Mouse (Mus musculus): ENCODE measurements around the gene Atp1b1. TPM values are rescaled to one million over a fixed set of nuclear protein-coding genes. Genes with fewer than 3 reads are reported as not detected.

Atp1b1 gene
- polyA plus RNA-seq, 1 experiment: 116 TPM

DNA sequence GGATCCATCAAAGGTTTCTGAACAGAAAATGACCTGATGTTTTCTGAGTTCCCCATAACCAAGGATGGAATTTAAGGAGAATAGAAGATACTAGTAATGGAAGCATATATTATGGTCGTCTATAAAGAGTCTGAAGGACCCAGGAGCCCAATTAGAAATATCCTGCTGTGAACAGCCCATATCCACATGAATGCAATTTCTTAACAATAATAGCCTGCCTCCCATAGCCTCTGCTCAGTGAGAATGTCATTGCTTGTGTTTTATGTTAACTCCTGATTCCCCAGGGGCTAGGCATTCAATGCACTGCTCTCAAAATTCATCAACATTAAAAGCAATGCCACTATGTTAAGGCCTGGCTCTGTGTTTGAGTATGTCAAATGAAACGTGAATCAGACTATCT lies 49.5 kb downstream of the Atp1b1 start:
- Histone ChIP-seq H3K4me3 (ENCODE audit: low read depth, low read length) (no peak overlapping the region), H3K27me3 (ENCODE audit: control insufficient read depth, insufficient read depth, low read length, poor library complexity, severe bottlenecking) (no peaks in the 10 kb centered on the region), H3K9me3 (replicated peaks; ENCODE audit: control insufficient read depth, insufficient read depth, low read length, poor library complexity, severe bottlenecking) (no peaks in the 10 kb centered on the region), H3K9ac (ENCODE audit: low read depth, poor library complexity, severe bottlenecking) (no peak overlapping the region), H3K27ac (ENCODE audit: insufficient read depth, low read length) (no peak overlapping the region), H3K4me1 (ENCODE audit: control insufficient read depth, insufficient read depth, low read length) (no peaks in the 10 kb centered on the region), H3K36me3 (ENCODE audit: control insufficient read depth, insufficient read depth, low read length, poor library complexity, severe bottlenecking) (no peaks in the 10 kb centered on the region)
- TF ChIP-seq EP300 (IDR thresholded peaks at IDR 0.05; ENCODE audit: insufficient read depth, low read depth, low read length) (no peak), CTCF (IDR thresholded peaks at IDR 0.05; ENCODE audit: low read depth, low read length) (no peak)

DNA sequence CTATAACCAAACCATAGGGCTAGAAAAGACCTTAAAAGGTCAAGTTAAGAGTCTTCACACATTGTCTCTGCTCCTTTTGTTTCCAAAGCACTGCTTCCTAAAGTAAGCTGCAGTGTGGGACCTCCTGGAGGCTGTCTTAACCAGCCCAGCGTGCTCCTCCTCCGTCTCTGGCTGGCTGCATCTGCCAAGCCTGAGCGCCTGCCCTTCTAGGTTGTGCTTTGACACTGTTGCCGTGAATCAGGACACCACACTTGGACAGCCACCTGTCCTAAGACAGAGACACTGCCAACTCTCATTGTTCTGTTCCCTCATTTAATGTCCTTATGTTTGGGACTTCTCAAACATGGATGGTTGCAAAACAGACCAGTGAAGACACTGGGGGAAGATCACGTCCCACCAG lies 51.6 kb downstream of the Atp1b1 start:
- TF ChIP-seq EP300 (IDR thresholded peaks at IDR 0.05; ENCODE audit: insufficient read depth, low read depth, low read length): no peak
- no peak for TF ChIP-seq POLR2A (IDR thresholded peaks at IDR 0.05; ENCODE audit: insufficient read depth, low read length)
- no peak for TF ChIP-seq CTCF (IDR thresholded peaks at IDR 0.05; ENCODE audit: low read depth, low read length)
- H3K27ac ChIP-seq (ENCODE audit: insufficient read depth, low read length): no peak overlapping the region
- H3K27me3 ChIP-seq (ENCODE audit: control insufficient read depth, insufficient read depth, low read length, poor library complexity, severe bottlenecking): no peaks in the 10 kb centered on the region
- no peaks in the 10 kb centered on the region for H3K4me1 ChIP-seq (ENCODE audit: control insufficient read depth, insufficient read depth, low read length)
- H3K4me3 ChIP-seq (ENCODE audit: low read depth, low read length): no peak overlapping the region
- H3K9ac ChIP-seq (ENCODE audit: low read depth, poor library complexity, severe bottlenecking): no peak overlapping the region
- H3K9me3 ChIP-seq (replicated peaks; ENCODE audit: control insufficient read depth, insufficient read depth, low read length, poor library complexity, severe bottlenecking): no peaks in the 10 kb centered on the region
- H3K36me3 ChIP-seq (ENCODE audit: control insufficient read depth, insufficient read depth, low read length, poor library complexity, severe bottlenecking): no peaks in the 10 kb centered on the region

DNA sequence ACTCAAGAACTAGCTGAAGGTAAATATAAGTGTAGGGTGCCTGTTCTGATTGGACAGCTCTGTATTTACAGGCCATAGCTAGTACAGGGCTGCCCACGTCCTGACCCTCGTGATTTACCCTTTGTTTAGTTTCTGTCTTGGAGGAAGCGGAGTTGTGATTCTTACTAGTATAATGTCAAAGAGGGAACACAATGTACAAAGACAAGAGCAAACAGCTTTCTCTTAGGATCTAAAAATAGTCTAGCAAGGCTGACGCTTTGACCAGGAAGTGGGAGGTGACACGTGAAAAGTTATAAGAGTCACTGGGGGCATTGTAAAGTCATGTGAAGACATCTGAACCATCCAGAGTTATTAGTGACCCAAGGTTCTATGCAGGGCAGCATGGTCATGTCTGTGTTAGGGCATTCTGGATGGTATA lies 52.8 kb downstream of the Atp1b1 start:
- Histone ChIP-seq H3K27ac (ENCODE audit: insufficient read depth, low read length) (no peak overlapping the region), H3K4me1 (ENCODE audit: control insufficient read depth, insufficient read depth, low read length) (no peaks in the 10 kb centered on the region), H3K36me3 (ENCODE audit: control insufficient read depth, insufficient read depth, low read length, poor library complexity, severe bottlenecking) (no peaks in the 10 kb centered on the region), H3K27me3 (ENCODE audit: control insufficient read depth, insufficient read depth, low read length, poor library complexity, severe bottlenecking) (no peaks in the 10 kb centered on the region), H3K9ac (ENCODE audit: low read depth, poor library complexity, severe bottlenecking) (no peak overlapping the region), H3K9me3 (replicated peaks; ENCODE audit: control insufficient read depth, insufficient read depth, low read length, poor library complexity, severe bottlenecking) (no peaks in the 10 kb centered on the region), H3K4me3 (ENCODE audit: low read depth, low read length) (no peak overlapping the region)
- no peak for TF ChIP-seq CTCF (IDR thresholded peaks at IDR 0.05; ENCODE audit: low read depth, low read length)
- no peak for TF ChIP-seq POLR2A (IDR thresholded peaks at IDR 0.05; ENCODE audit: insufficient read depth, low read length)

DNA sequence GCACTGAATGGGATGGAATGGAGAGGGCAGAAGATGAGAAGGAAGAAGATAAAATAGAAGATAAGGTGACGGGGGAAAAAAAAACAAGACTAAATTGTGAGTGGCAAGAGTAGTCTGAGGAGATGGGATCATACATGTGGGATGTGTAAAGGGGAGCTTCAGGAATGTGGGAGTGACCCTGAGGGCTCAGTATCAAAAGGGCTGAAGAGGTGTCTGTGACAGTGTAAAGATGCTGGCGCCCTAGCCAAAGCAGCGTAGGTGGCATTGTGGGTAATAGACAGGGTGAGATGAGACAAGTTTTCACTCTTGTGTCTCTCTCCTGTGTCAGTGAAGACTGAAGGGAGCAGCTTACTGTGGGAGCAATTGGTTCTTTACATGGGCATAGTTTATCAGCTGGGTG lies 58.6 kb downstream of the Atp1b1 start:
- H3K9ac ChIP-seq (ENCODE audit: low read depth, poor library complexity, severe bottlenecking): no peak overlapping the region
- no peaks in the 10 kb centered on the region for H3K27me3 ChIP-seq (ENCODE audit: control insufficient read depth, insufficient read depth, low read length, poor library complexity, severe bottlenecking)
- no peak overlapping the region for H3K27ac ChIP-seq (ENCODE audit: insufficient read depth, low read length)
- H3K4me3 ChIP-seq (ENCODE audit: low read depth, low read length): no peak overlapping the region
- H3K4me1 ChIP-seq (ENCODE audit: control insufficient read depth, insufficient read depth, low read length): no peaks in the 10 kb centered on the region
- H3K36me3 ChIP-seq (ENCODE audit: control insufficient read depth, insufficient read depth, low read length, poor library complexity, severe bottlenecking): no peaks in the 10 kb centered on the region
- H3K9me3 ChIP-seq (replicated peaks; ENCODE audit: control insufficient read depth, insufficient read depth, low read length, poor library complexity, severe bottlenecking): no peaks in the 10 kb centered on the region
- TF ChIP-seq EP300 (IDR thresholded peaks at IDR 0.05; ENCODE audit: insufficient read depth, low read depth, low read length) (no peak), CTCF (IDR thresholded peaks at IDR 0.05; ENCODE audit: low read depth, low read length) (no peak), POLR2A (IDR thresholded peaks at IDR 0.05; ENCODE audit: insufficient read depth, low read length) (no peak)

DNA sequence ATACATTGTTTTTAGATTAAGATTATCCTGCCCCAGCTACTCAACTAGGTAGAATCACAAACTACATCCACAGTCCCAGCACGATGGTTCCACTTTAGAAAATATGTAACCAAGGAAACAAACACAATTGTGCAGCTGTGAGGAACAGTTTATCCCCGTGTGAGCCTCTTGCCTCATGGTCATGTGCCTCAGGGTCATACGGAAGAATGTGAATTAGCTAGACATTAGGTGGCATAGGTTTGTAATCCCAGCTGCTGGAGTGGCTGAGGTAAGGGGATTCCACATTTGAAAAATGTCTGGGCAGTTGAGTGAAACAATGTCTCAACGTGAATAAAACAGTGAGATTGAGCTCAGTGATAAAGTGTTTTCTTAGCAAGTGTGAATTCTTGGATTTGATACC lies 60.5 kb downstream of the Atp1b1 start:
- H3K36me3 ChIP-seq (ENCODE audit: control insufficient read depth, insufficient read depth, low read length, poor library complexity, severe bottlenecking): no peaks in the 10 kb centered on the region
- H3K4me1 ChIP-seq (ENCODE audit: control insufficient read depth, insufficient read depth, low read length): no peaks in the 10 kb centered on the region
- TF ChIP-seq CTCF (IDR thresholded peaks at IDR 0.05; ENCODE audit: low read depth, low read length): no peak
- no peak for TF ChIP-seq POLR2A (IDR thresholded peaks at IDR 0.05; ENCODE audit: insufficient read depth, low read length)
- TF ChIP-seq EP300 (IDR thresholded peaks at IDR 0.05; ENCODE audit: insufficient read depth, low read depth, low read length): no peak
- H3K4me3 ChIP-seq (ENCODE audit: low read depth, low read length): no peak overlapping the region
- no peaks in the 10 kb centered on the region for H3K9me3 ChIP-seq (replicated peaks; ENCODE audit: control insufficient read depth, insufficient read depth, low read length, poor library complexity, severe bottlenecking)
- no peak overlapping the region for H3K9ac ChIP-seq (ENCODE audit: low read depth, poor library complexity, severe bottlenecking)
- H3K27ac ChIP-seq (ENCODE audit: insufficient read depth, low read length): no peak overlapping the region
- no peaks in the 10 kb centered on the region for H3K27me3 ChIP-seq (ENCODE audit: control insufficient read depth, insufficient read depth, low read length, poor library complexity, severe bottlenecking)

DNA sequence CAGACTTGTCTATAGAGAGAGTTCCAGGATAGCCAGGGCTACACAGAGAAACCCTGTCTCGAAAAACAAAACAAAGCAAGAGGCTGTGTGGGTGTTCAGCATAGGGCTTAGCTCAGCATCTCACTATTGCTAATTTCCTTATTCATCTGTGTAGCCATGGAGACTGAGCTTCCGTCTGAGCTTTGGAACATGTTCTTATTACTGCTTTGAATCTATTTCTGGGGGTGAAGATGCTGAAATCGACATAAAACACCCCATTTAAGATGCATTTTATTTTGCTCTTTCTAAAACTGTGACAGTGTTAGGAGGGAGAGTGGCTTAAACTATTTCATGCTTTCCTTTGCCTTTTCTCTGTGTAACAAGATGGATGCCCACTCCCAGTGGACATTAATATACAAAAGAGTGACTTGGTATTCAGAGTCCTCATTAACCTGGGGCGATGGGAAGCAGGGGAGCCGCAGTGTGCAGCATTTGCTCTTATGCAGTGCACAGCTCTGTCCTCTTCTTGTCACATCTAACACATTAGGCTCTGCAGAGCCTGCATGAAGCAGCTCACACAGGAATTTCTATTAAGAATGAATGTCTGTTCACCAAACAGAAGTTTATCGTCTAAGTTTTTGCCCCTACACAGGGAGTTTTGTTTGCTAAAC lies 62.9 kb downstream of the Atp1b1 start:
- TF ChIP-seq CTCF (IDR thresholded peaks at IDR 0.05; ENCODE audit: low read depth, low read length) (no peak), POLR2A (IDR thresholded peaks at IDR 0.05; ENCODE audit: insufficient read depth, low read length) (no peak), EP300 (IDR thresholded peaks at IDR 0.05; ENCODE audit: insufficient read depth, low read depth, low read length) (no peak)
- H3K4me3 ChIP-seq (ENCODE audit: low read depth, low read length): no peak overlapping the region
- no peaks in the 10 kb centered on the region for H3K36me3 ChIP-seq (ENCODE audit: control insufficient read depth, insufficient read depth, low read length, poor library complexity, severe bottlenecking)
- no peaks in the 10 kb centered on the region for H3K9me3 ChIP-seq (replicated peaks; ENCODE audit: control insufficient read depth, insufficient read depth, low read length, poor library complexity, severe bottlenecking)
- no peak overlapping the region for H3K27ac ChIP-seq (ENCODE audit: insufficient read depth, low read length)
- H3K9ac ChIP-seq (ENCODE audit: low read depth, poor library complexity, severe bottlenecking): no peak overlapping the region
- no peaks in the 10 kb centered on the region for H3K27me3 ChIP-seq (ENCODE audit: control insufficient read depth, insufficient read depth, low read length, poor library complexity, severe bottlenecking)
- H3K4me1 ChIP-seq (ENCODE audit: control insufficient read depth, insufficient read depth, low read length): no peaks in the 10 kb centered on the region

Measured in ES-Bruce4 (cell line).